Mouse (Mus musculus) megakaryocyte-erythroid progenitor cell, adult 5-6 weeks (primary cell): ENCODE results near the gene Hmgcs2. TPM values are rescaled to one million over a fixed set of nuclear protein-coding genes. Genes with fewer than 3 reads are reported as not detected.

Source experiments
- ATAC-seq: replicated peaks from 2 replicates; pipeline ENCODE4 v1.8.0; 2016; ENCODE audit warnings: mild to moderate bottlenecking, inconsistent platforms; ENCODE audit not compliant: severe bottlenecking, poor library complexity, low FRiP score, low TSS enrichment
- total RNA-seq, 2 experiments: library from RNA; stranded (forward) in 1 of 2; stranded (reverse) in 1 of 2; fragments of 200-1000, 215-1000 nt in 1 of 2; fragments of >200 nt in 1 of 2; fragmentation: Nextera tagmentation in 1 of 2; gene quantifications; 2 replicates each; pipeline ENCODE4 v1.2.3; 2014 to 2017

Hmgcs2 gene
- total RNA-seq (2014; fragmentation: Nextera tagmentation) (0.79 and 1.5 TPM in 2 replicates), total RNA-seq (2017) (0.09 and 1.3 TPM in 2 replicates)

GRCm38 (mm10) chr3:98280204-98280932 is at the start of gene Hmgcs2:
TSS of gene Hmgcs2 (plus strand) at chr3:98280435.
- peak; percentile 69 for ATAC-seq

GRCm38 (mm10) chr3:98233504-98233903 is 46.7 kb upstream of the Hmgcs2 start:
- ATAC-seq = no peak

GRCm38 (mm10) chr3:98236266-98236665 is 44.0 kb upstream of the Hmgcs2 start:
- ATAC-seq = peak; percentile 48

- ATAC-seq = no peak
Observed at GRCm38 (mm10) chr3:98237240-98237639, 43.0 kb upstream of the Hmgcs2 start.

- ATAC-seq = no peak
Observed at GRCm38 (mm10) chr3:98238150-98238549, 42.1 kb upstream of the Hmgcs2 start.

- no peak for ATAC-seq
Observed at GRCm38 (mm10) chr3:98242051-98242450, 38.2 kb upstream of the Hmgcs2 start.

- ATAC-seq = no peak
Observed at GRCm38 (mm10) chr3:98242458-98243037, 37.7 kb upstream of the Hmgcs2 start.

GRCm38 (mm10) chr3:98245892-98246291 is 34.3 kb upstream of the Hmgcs2 start:
- ATAC-seq = no peak

GRCm38 (mm10) chr3:98246985-98247751 is 33.1 kb upstream of the Hmgcs2 start:
- ATAC-seq = peak; percentile 92

- ATAC-seq = no peak
Observed at GRCm38 (mm10) chr3:98249378-98249777, 30.9 kb upstream of the Hmgcs2 start.

- ATAC-seq = no peak
Observed at GRCm38 (mm10) chr3:98249833-98250448, 30.3 kb upstream of the Hmgcs2 start.

- ATAC-seq = peak; percentile 92
Observed at GRCm38 (mm10) chr3:98254059-98254458, 26.2 kb upstream of the Hmgcs2 start.

GRCm38 (mm10) chr3:98254656-98255583 is 25.3 kb upstream of the Hmgcs2 start:
- no peak for ATAC-seq

GRCm38 (mm10) chr3:98258723-98259122 is 21.5 kb upstream of the Hmgcs2 start:
- ATAC-seq = no peak

GRCm38 (mm10) chr3:98259271-98259751 is 20.9 kb upstream of the Hmgcs2 start:
- ATAC-seq = no peak

- ATAC-seq = no peak
Observed at GRCm38 (mm10) chr3:98260534-98260933, 19.7 kb upstream of the Hmgcs2 start.

GRCm38 (mm10) chr3:98261415-98261814 is 18.8 kb upstream of the Hmgcs2 start:
- ATAC-seq = peak; percentile 85

GRCm38 (mm10) chr3:98262133-98262532 is 18.1 kb upstream of the Hmgcs2 start:
- ATAC-seq = no peak

GRCm38 (mm10) chr3:98267249-98267651 is 13.0 kb upstream of the Hmgcs2 start:
- peak; percentile 69 for ATAC-seq
